Mouse (Mus musculus) bone marrow, adult 2 months (tissue): ENCODE results near the gene Gm17657. TPM values are rescaled to one million over a fixed set of nuclear protein-coding genes. Genes with fewer than 3 reads are reported as not detected.

Experiments
- H3K27ac ChIP-seq: fragments of 200-500 bp; 2 replicates; pipeline ENCODE4 v1.5.1; 2012; ENCODE audit warnings: low read depth, mild to moderate bottlenecking, control low read depth, inconsistent platforms, low read length; ENCODE audit not compliant: control insufficient read depth, poor library complexity, insufficient read depth
- H3K4me1 ChIP-seq: fragments of 200-500 bp; 2 replicates; pipeline ENCODE4 v1.6.1; 2011; ENCODE audit warnings: low read length; ENCODE audit not compliant: control insufficient read depth, insufficient read depth
- H3K4me3 ChIP-seq: fragments of 200-500 bp; replicated peaks from 2 replicates; pipeline ENCODE3; 2011; ENCODE audit warnings: mild to moderate bottlenecking, low read depth, low read length, control low read depth; ENCODE audit not compliant: control insufficient read depth
- CTCF ChIP-seq: fragments of 200-500 bp; IDR thresholded peaks from 2 replicates; pipeline ENCODE4 v1.5.1; 2011; ENCODE audit warnings: low read length, control low read depth; ENCODE audit not compliant: control insufficient read depth, insufficient read depth
- POLR2A ChIP-seq: fragments of 200-500 bp; IDR thresholded peaks from 2 replicates; pipeline ENCODE4 v1.6.1; 2011; ENCODE audit warnings: low read depth, mild to moderate bottlenecking, control low read depth, low read length, borderline replicate concordance; ENCODE audit not compliant: control insufficient read depth
- WGBS: fragments of 180-500 bp; shearing (Covaris S2); methylation state at CpG from one replicate; pipeline ENCODE4 v1.1.7; 2018; 5-methylcytosine and 5-hydroxymethylcytosine counted together
- polyA plus RNA-seq: library from polyadenylated mRNA; stranded (reverse); fragments of >200 nt; gene quantifications from 2 replicates; pipeline ENCODE4 v1.2.4, GENCODE M21; 2011; ENCODE audit warnings: low replicate concordance; ENCODE audit not compliant: missing spikeins, insufficient read depth, insufficient read length

Gene Gm17657
- polyA plus RNA-seq, 1 experiment, result not detected

GRCm38 (mm10) chr17:29497071-29497354 is 52.4 kb downstream of the Gm17657 start:
- H3K4me1 ChIP-seq, result peaks cover 12% of the 10 kb centered on the region
- TF ChIP-seq POLR2A (no peak), CTCF (no peak)
- 72% methylated on average over 3 of the region's 3 CpGs for WGBS

DNA sequence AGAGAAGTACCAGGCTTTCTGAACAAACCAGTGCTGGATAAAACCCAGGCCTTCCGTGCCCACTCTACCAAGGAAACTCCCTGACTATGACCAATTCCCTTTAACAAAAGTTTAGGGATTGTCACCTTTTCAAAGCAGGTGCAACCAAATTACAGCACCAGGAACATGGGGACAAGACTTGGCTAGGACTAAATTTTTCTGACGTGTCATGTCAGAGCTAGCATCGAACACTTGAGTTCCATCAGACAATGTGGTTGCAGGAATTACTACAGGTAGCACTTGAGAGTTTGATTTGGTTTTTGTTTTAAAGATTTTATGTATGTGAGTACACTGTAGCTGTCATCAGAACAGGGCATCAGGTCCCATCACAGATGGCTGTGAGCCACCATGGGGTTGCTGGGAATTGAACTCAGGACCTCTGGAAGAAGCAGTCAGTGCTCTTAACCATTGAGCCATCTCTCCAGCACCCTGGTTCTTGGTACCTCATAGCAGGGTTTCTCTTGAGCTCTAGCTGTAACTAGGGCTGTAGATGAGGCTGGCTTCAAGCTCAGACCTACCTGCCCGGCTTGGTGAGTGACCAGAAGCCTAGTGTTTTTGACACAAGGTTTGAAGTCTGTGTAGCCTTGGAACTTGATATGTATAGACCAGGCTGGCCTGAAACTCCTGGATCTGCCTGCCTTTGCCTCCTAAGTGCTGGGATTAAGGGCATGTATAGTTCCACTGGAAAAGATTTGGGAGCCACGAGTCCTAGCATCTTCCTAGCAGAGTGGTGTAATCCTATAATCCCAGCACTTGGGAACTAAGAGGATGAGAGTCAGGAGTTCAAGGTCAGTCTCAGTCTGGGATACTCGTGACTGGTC is 53.0 kb downstream of the Gm17657 start:
- TF ChIP-seq CTCF, result no peak
- TF ChIP-seq POLR2A, result no peak
- Histone ChIP-seq H3K27ac (no peak overlapping the region), H3K4me3 (no peak overlapping the region), H3K4me1 (peaks cover 9% of the 10 kb centered on the region)
- WGBS, result 55% methylated on average over 6 of the region's 6 CpGs

More at GRCm38 (mm10) chr17:29497071-29497354, 52.4 kb downstream of the Gm17657 start:
- Histone ChIP-seq H3K27ac (no peak overlapping the region), H3K4me3 (no peak overlapping the region)

GRCm38 (mm10) chr17:29494732-29495076 is 54.7 kb downstream of the Gm17657 start:
- Histone ChIP-seq H3K4me1 (peaks cover 6% of the 10 kb centered on the region), H3K4me3 (peak overlapping the region; percentile 31), H3K27ac (peak overlapping the region; percentile 72)
- TF ChIP-seq POLR2A (no peak), CTCF (no peak)
- WGBS, result 36% methylated on average over 8 of the region's 8 CpGs

GRCm38 (mm10) chr17:29494062-29494731 is 55.2 kb downstream of the Gm17657 start:
- TF ChIP-seq POLR2A (no peak), CTCF (no peak)
- peak overlapping the region; percentile 72 for H3K27ac ChIP-seq
- WGBS, result 17% methylated on average over 10 of the region's 10 CpGs
- peak overlapping the region; percentile 31 for H3K4me3 ChIP-seq
- peaks cover 6% of the 10 kb centered on the region for H3K4me1 ChIP-seq

- Histone ChIP-seq H3K4me3 (peak overlapping the region; percentile 73), H3K27ac (peak overlapping the region; percentile 52), H3K4me1 (peaks cover 6% of the 10 kb centered on the region)
- 19% methylated on average over 11 of the region's 11 CpGs for WGBS
- TF ChIP-seq POLR2A, result no peak
- TF ChIP-seq CTCF, result no peak
These were observed 55.9 kb downstream of the Gm17657 start for GRCm38 (mm10) chr17:29493461-29493980.

GRCm38 (mm10) chr17:29492269-29493191 is 56.9 kb downstream of the Gm17657 start:
- peak overlapping the region; percentile 73 for H3K4me3 ChIP-seq
- H3K4me1 ChIP-seq, result peaks cover 5% of the 10 kb centered on the region
- no peak for TF ChIP-seq POLR2A
- TF ChIP-seq CTCF, result peak; percentile 78
- peak overlapping the region; percentile 97 for H3K27ac ChIP-seq
- under 1% methylated on average over 22 of the region's 22 CpGs for WGBS

- Histone ChIP-seq H3K4me3 (peak overlapping the region; percentile 73), H3K27ac (peak overlapping the region; percentile 97), H3K4me1 (peaks cover 5% of the 10 kb centered on the region)
- under 1% methylated on average over 48 of the region's 48 CpGs for WGBS
- TF ChIP-seq POLR2A (no peak; the same call in 1 of the 2 replicates), CTCF (no peak)
These were observed 57.7 kb downstream of the Gm17657 start for GRCm38 (mm10) chr17:29491591-29492268.
